Mouse (Mus musculus): ENCODE data around the gene Hcn2. TPM values are rescaled to one million over a fixed set of nuclear protein-coding genes. Genes with fewer than 3 reads are reported as not detected.

The Hcn2 gene
- 0.18 and 0.43 TPM in 2 replicates for polyA plus RNA-seq (2015; fragmentation: Nextera tagmentation; extraction: Ambion mirVana)

GRCm38 (mm10) chr10:79716254-79716987 lies at the start of gene Hcn2:
Gene Hcn2 (plus strand): TSS chr10:79716634.
- Histone ChIP-seq H3K27me3 (peaks cover 64% of the 10 kb centered on the region), H3K4me2 (replicated peaks) (peak within 1 kb of the TSS; percentile 92), H3K36me3 (peaks cover 8% of the 10 kb centered on the region), H3K27ac (peak within 1 kb of the TSS; percentile 36; the same call in 1 of the 2 replicates), H3K9ac (replicated peaks) (peak within 1 kb of the TSS; percentile 73), H3K9me3 (no peaks in the 10 kb centered on the region), H3K4me3 (replicated peaks) (peak within 1 kb of the TSS; percentile 60), H3K4me1 (replicated peaks) (peaks cover 21% of the 10 kb centered on the region)
- 3% methylated on average over 48 of the region's 91 CpGs for WGBS
- ATAC-seq: peak; percentile 43

- peak overlapping the region; percentile 95; the same call in 1 of the 2 replicates for H3K4me3 ChIP-seq (replicated peaks)
- H3K27ac ChIP-seq: peak overlapping the region; percentile 98
- H3K36me3 ChIP-seq: peaks cover 8% of the 10 kb centered on the region
- no peaks in the 10 kb centered on the region for H3K9me3 ChIP-seq
- H3K9ac ChIP-seq (replicated peaks): peak overlapping the region; percentile 8; the same call in 1 of the 2 replicates
- peak overlapping the region; percentile 86 for H3K4me2 ChIP-seq (replicated peaks)
- 81% methylated on average over 5 of the region's 5 CpGs for WGBS
- no peak for ATAC-seq
- H3K4me1 ChIP-seq (replicated peaks): peaks cover 28% of the 10 kb centered on the region
- no peaks in the 10 kb centered on the region for H3K27me3 ChIP-seq
Observed at GRCm38 (mm10) chr10:79668076-79668475, 48.4 kb upstream of the Hcn2 start.

- ATAC-seq: peak; percentile 83
- H3K4me3 ChIP-seq (replicated peaks): peak within 1 kb of the TSS; percentile 95
- under 1% methylated on average over 45 of the region's 45 CpGs for WGBS
Observed at GRCm38 (mm10) chr10:79668771-79669575, 47.5 kb upstream of the Hcn2 start, which contains the start of gene Tpgs1. Gene Tpgs1 (plus strand): TSS chr10:79669369.

GRCm38 (mm10) chr10:79669576-79670057 lies 46.8 kb upstream of the Hcn2 start:
- peak; percentile 77 for ATAC-seq
- Histone ChIP-seq H3K9me3 (no peaks in the 10 kb centered on the region), H3K9ac (replicated peaks) (peak overlapping the region; percentile 95), H3K27ac (peak overlapping the region; percentile 98), H3K4me3 (replicated peaks) (peak overlapping the region; percentile 95), H3K4me1 (replicated peaks) (peaks cover 24% of the 10 kb centered on the region), H3K4me2 (replicated peaks) (peak overlapping the region; percentile 86), H3K27me3 (no peaks in the 10 kb centered on the region), H3K36me3 (peaks cover 17% of the 10 kb centered on the region)
- under 1% methylated on average over 47 of the region's 47 CpGs for WGBS

More at GRCm38 (mm10) chr10:79668771-79669575, 47.5 kb upstream of the Hcn2 start, which contains the start of gene Tpgs1:
- no peaks in the 10 kb centered on the region for H3K9me3 ChIP-seq
- H3K27me3 ChIP-seq: no peaks in the 10 kb centered on the region
- H3K36me3 ChIP-seq: peaks cover 16% of the 10 kb centered on the region
- peak within 1 kb of the TSS; percentile 95 for H3K9ac ChIP-seq (replicated peaks)
- peak within 1 kb of the TSS; percentile 86 for H3K4me2 ChIP-seq (replicated peaks)
- H3K27ac ChIP-seq: peak within 1 kb of the TSS; percentile 98
- peaks cover 28% of the 10 kb centered on the region for H3K4me1 ChIP-seq (replicated peaks)

- H3K36me3 ChIP-seq: peaks cover 19% of the 10 kb centered on the region
- ATAC-seq: peak; percentile 55
- no peaks in the 10 kb centered on the region for H3K27me3 ChIP-seq
- peak overlapping the region; percentile 98 for H3K27ac ChIP-seq
- peaks cover 24% of the 10 kb centered on the region for H3K4me1 ChIP-seq (replicated peaks)
- H3K9ac ChIP-seq (replicated peaks): peak overlapping the region; percentile 95
- H3K4me3 ChIP-seq (replicated peaks): peak overlapping the region; percentile 95
- 32% methylated on average over 15 of the region's 15 CpGs for WGBS
- H3K9me3 ChIP-seq: no peaks in the 10 kb centered on the region
- H3K4me2 ChIP-seq (replicated peaks): peak overlapping the region; percentile 86
Observed at GRCm38 (mm10) chr10:79670071-79670888, 46.2 kb upstream of the Hcn2 start.

- WGBS: 65% methylated on average over 6 of the region's 6 CpGs
- no peak for ATAC-seq
- Histone ChIP-seq H3K36me3 (peaks cover 32% of the 10 kb centered on the region), H3K27ac (no peak overlapping the region), H3K4me1 (replicated peaks) (peaks cover 24% of the 10 kb centered on the region), H3K27me3 (no peaks in the 10 kb centered on the region), H3K4me2 (replicated peaks) (peak overlapping the region; percentile 86; the same call in 1 of the 2 replicates), H3K9me3 (no peaks in the 10 kb centered on the region), H3K9ac (replicated peaks) (no peak overlapping the region), H3K4me3 (replicated peaks) (peak overlapping the region; percentile 95; the same call in 1 of the 2 replicates)
Observed at GRCm38 (mm10) chr10:79671396-79672087, 44.9 kb upstream of the Hcn2 start.

GRCm38 (mm10) chr10:79672088-79672455 lies 44.4 kb upstream of the Hcn2 start:
- H3K4me2 ChIP-seq (replicated peaks): no peak overlapping the region
- WGBS: 53% methylated on average over 3 of the region's 3 CpGs
- no peak for ATAC-seq

GRCm38 (mm10) chr10:79673054-79673453 lies 43.4 kb upstream of the Hcn2 start:
- Histone ChIP-seq H3K9me3 (no peaks in the 10 kb centered on the region), H3K27ac (no peak overlapping the region), H3K4me1 (replicated peaks) (peaks cover 21% of the 10 kb centered on the region), H3K27me3 (no peaks in the 10 kb centered on the region), H3K36me3 (peaks cover 35% of the 10 kb centered on the region), H3K9ac (replicated peaks) (no peak overlapping the region), H3K4me3 (replicated peaks) (no peak overlapping the region), H3K4me2 (replicated peaks) (no peak overlapping the region)
- 98% methylated on average over 3 of the region's 3 CpGs for WGBS
- no peak for ATAC-seq

More at GRCm38 (mm10) chr10:79672088-79672455, 44.4 kb upstream of the Hcn2 start:
- Histone ChIP-seq H3K9me3 (no peaks in the 10 kb centered on the region), H3K9ac (replicated peaks) (no peak overlapping the region), H3K27me3 (no peaks in the 10 kb centered on the region), H3K36me3 (peaks cover 35% of the 10 kb centered on the region), H3K4me1 (replicated peaks) (peaks cover 24% of the 10 kb centered on the region), H3K27ac (no peak overlapping the region), H3K4me3 (replicated peaks) (no peak overlapping the region)

GRCm38 (mm10) chr10:79675346-79676035 lies 40.9 kb upstream of the Hcn2 start:
- Histone ChIP-seq H3K36me3 (peaks cover 35% of the 10 kb centered on the region), H3K4me3 (replicated peaks) (no peak overlapping the region), H3K9me3 (no peaks in the 10 kb centered on the region), H3K4me1 (replicated peaks) (peaks cover 10% of the 10 kb centered on the region), H3K9ac (replicated peaks) (no peak overlapping the region), H3K4me2 (replicated peaks) (no peak overlapping the region), H3K27me3 (no peaks in the 10 kb centered on the region), H3K27ac (no peak overlapping the region)
- 58% methylated on average over 44 of the region's 44 CpGs for WGBS
- ATAC-seq: no peak

GRCm38 (mm10) chr10:79680606-79681495 lies 35.6 kb upstream of the Hcn2 start:
- WGBS: 46% methylated on average over 11 of the region's 11 CpGs
- no peaks in the 10 kb centered on the region for H3K27me3 ChIP-seq
- peak overlapping the region; percentile 90 for H3K4me3 ChIP-seq (replicated peaks)
- peak; percentile 50 for ATAC-seq
- no peaks in the 10 kb centered on the region for H3K9me3 ChIP-seq
- peaks cover 27% of the 10 kb centered on the region for H3K4me1 ChIP-seq (replicated peaks)
- peak overlapping the region; percentile 90 for H3K27ac ChIP-seq
- H3K9ac ChIP-seq (replicated peaks): peak overlapping the region; percentile 50
- peak overlapping the region; percentile 99 for H3K4me2 ChIP-seq (replicated peaks)
- H3K36me3 ChIP-seq: peaks cover 27% of the 10 kb centered on the region

All from midbrain, embryonic 13.5 days (tissue).